Mouse (Mus musculus) limb, embryonic 14.5 days (tissue): Measurements from ENCODE around the gene Mthfd2l. TPM values are rescaled to one million over a fixed set of nuclear protein-coding genes. Genes with fewer than 3 reads are reported as not detected.

Experiments used
- ATAC-seq: fragments of 200-750 bp; cut with Nextera tagmentation; 2 replicates; pipeline ENCODE4 v1.8.0; 2017; ENCODE audit warnings: low read depth, moderate number of reproducible peaks, moderate TSS enrichment; ENCODE audit not compliant: low FRiP score
- DNase-seq: peaks from one replicate; pipeline ENCODE4 v3.0.0-alpha.2; 2015; ENCODE audit warnings: low spot score
- H3K27ac ChIP-seq: fragments of 300-500 bp; sonication (generic); replicated peaks from 2 replicates; pipeline ENCODE4 v1.5.1; 2014; ENCODE audit warnings: low read depth, mild to moderate bottlenecking, low read length, moderate library complexity, mixed read lengths
- H3K27me3 ChIP-seq: fragments of 300-500 bp; sonication (generic); 2 replicates; pipeline ENCODE4 v1.6.1; 2014; ENCODE audit warnings: low read length, mixed read lengths; ENCODE audit not compliant: control insufficient read depth, insufficient read depth
- H3K36me3 ChIP-seq: fragments of 300-500 bp; sonication (generic); 2 replicates; pipeline ENCODE4 v1.6.1; 2014; ENCODE audit warnings: mild to moderate bottlenecking, low read length, moderate library complexity, mixed read lengths; ENCODE audit not compliant: control insufficient read depth, insufficient read depth
- H3K4me1 ChIP-seq: fragments of 300-500 bp; sonication (generic); 2 replicates; pipeline ENCODE4 v1.6.1; 2014; ENCODE audit warnings: antibody characterized with exemption, low read length, mixed read lengths; ENCODE audit not compliant: control insufficient read depth, insufficient read depth
- H3K4me2 ChIP-seq: fragments of 300-500 bp; sonication (generic); replicated peaks from 2 replicates; pipeline ENCODE4 v1.6.1; 2014; ENCODE audit warnings: low read depth, mild to moderate bottlenecking, low read length, moderate library complexity; ENCODE audit not compliant: severe bottlenecking
- H3K4me3 ChIP-seq: fragments of 300-500 bp; sonication (generic); replicated peaks from 2 replicates; pipeline ENCODE4 v1.5.1; 2014; ENCODE audit warnings: low read length
- H3K9ac ChIP-seq: fragments of 300-500 bp; sonication (generic); 2 replicates; pipeline ENCODE4 v1.6.1; 2014; ENCODE audit warnings: mild to moderate bottlenecking, low read depth, low read length, moderate library complexity; ENCODE audit not compliant: severe bottlenecking
- H3K9me3 ChIP-seq: fragments of 300-500 bp; sonication (generic); 2 replicates; pipeline ENCODE4 v1.6.1; 2016; ENCODE audit warnings: low read length; ENCODE audit not compliant: control insufficient read depth
- POLR2A ChIP-seq: fragments of 200-500 bp; IDR thresholded peaks from 2 replicates; pipeline ENCODE4 v1.8.0; 2012; ENCODE audit warnings: inconsistent platforms, mild to moderate bottlenecking, moderate library complexity, borderline replicate concordance; ENCODE audit not compliant: insufficient read depth, insufficient read length; ENCODE audit errors: extremely low read depth
- WGBS: fragments of 180-500 bp; shearing (Covaris S2); extraction: QIAGEN DNeasy Blood & Tissue Kit; methylation state at CpG from one replicate; pipeline ENCODE4 v1.1.7; 2014; 5-methylcytosine and 5-hydroxymethylcytosine counted together
- polyA plus RNA-seq, 2 experiments: library from polyadenylated mRNA; depleted of rRNA in 1 of 2; stranded (reverse) in 1 of 2; unstranded in 1 of 2; fragments of >200 nt; fragmentation: Nextera tagmentation in 1 of 2; extraction: Ambion mirVana in 1 of 2; gene quantifications; 2 replicates each; pipeline versions ENCODE4 v1.2.1 to v1.2.3; 2012 to 2014

The Mthfd2l gene
- polyA plus RNA-seq, 2 experiments: 50.7 to 55.0 TPM

DNA sequence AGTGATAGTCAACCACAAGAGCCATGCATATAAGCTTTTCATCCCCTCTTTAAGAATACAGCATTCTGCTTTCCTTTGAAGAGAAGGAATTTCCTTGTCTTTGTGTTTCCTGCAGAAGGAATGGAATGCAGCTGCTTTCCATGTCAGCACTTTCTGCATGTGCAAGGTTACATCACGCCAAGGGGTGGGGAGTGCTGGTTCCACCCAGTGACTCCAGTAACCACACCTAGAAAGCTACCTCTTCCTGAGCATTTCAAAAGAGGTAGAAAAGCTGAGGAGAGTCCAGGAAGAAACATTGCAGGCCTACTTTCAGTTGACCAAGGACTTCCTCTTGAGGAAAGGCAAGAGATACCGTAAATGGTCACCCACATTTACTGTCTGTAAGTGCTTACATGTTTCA is 104.4 kb downstream of the Mthfd2l start:
- 61% methylated on average over 2 of the region's 2 CpGs for WGBS
- DNase-seq (no peak), ATAC-seq (no peak)
- no peaks in the 10 kb centered on the region for H3K9me3 ChIP-seq
- no peak for TF ChIP-seq POLR2A
- H3K9ac ChIP-seq: no peak overlapping the region
- no peak overlapping the region for H3K4me3 ChIP-seq
- no peaks in the 10 kb centered on the region for H3K36me3 ChIP-seq
- H3K4me1 ChIP-seq: no peaks in the 10 kb centered on the region
- no peak overlapping the region for H3K4me2 ChIP-seq
- H3K27me3 ChIP-seq: no peaks in the 10 kb centered on the region
- no peak overlapping the region for H3K27ac ChIP-seq

DNA sequence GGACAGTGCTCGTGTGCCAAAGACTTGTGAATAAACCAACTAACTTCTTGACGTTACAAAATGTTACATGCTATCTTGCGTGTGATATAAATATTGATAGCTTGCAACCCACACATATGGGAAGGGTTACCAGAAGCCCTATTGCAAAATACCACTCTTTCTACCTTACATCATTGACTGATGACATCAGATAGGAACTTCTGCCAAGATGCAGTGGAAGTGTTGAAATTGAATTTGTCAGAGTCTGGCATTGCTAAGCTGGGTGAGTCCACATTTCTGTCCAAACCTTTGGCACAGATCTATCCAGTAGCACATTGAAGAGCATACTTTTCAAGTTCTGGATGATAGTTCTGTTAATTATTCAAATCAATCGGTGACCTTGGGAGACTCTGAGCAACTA is 105.7 kb downstream of the Mthfd2l start:
- Histone ChIP-seq H3K9me3 (no peaks in the 10 kb centered on the region), H3K9ac (no peak overlapping the region), H3K4me3 (no peak overlapping the region), H3K4me1 (no peaks in the 10 kb centered on the region), H3K36me3 (no peaks in the 10 kb centered on the region), H3K4me2 (no peak overlapping the region), H3K27ac (no peak overlapping the region), H3K27me3 (no peaks in the 10 kb centered on the region)
- no peak for TF ChIP-seq POLR2A
- DNase-seq (peak; percentile 38), ATAC-seq (no peak)
- 85% methylated on average over 4 of the region's 4 CpGs for WGBS

DNA sequence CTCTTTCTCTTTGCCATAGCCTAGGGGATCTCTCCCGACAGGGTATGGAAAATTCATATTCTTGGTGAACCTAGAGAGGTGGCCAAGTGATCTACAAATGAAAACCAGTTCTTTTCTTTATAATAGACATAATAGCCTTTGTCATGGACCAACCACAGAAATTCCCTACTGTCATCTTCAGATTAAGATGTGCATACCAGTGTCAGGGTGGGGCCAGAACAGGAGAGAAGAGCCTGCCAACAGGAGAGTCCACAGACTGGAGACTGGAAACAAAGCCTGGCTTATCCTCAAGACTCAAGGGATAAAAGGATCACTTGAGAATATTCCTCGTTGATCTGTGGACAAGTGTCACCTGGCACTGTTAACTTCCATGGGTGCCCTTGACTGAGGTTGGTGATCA is 106.8 kb downstream of the Mthfd2l start:
- WGBS: 70% methylated on average over 2 of the region's 2 CpGs
- TF ChIP-seq POLR2A: no peak
- no peak overlapping the region for H3K27ac ChIP-seq
- no peak for DNase-seq
- H3K9ac ChIP-seq: no peak overlapping the region
- no peak overlapping the region for H3K4me3 ChIP-seq
- ATAC-seq: no peak
- H3K27me3 ChIP-seq: no peaks in the 10 kb centered on the region
- H3K9me3 ChIP-seq: no peaks in the 10 kb centered on the region
- no peak overlapping the region for H3K4me2 ChIP-seq
- no peaks in the 10 kb centered on the region for H3K36me3 ChIP-seq
- H3K4me1 ChIP-seq: no peaks in the 10 kb centered on the region

DNA sequence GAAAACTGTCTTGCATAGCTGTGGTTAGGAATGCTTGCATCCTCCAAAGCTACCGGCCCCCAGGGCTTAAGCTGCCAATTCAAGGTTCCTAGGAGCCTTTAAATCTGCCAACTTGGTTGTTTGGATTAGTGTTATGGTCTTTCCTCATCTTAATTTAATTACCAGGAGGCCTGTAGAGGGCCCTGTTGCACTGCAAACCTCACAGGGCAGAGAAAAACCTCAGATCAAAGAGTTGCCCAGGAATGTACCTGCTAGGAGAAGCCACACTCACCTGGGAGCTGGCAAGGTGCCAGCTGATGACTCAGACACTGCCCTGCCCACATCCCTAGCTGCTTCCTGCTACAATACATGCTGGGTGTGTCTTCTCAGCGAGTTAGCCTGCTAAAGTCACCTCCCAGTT is 107.6 kb downstream of the Mthfd2l start:
- H3K9me3 ChIP-seq: no peaks in the 10 kb centered on the region
- H3K4me2 ChIP-seq: no peak overlapping the region
- WGBS: 14% methylated on average over 2 of the region's 2 CpGs
- no peak overlapping the region for H3K27ac ChIP-seq
- no peak overlapping the region for H3K4me3 ChIP-seq
- DNase-seq (peak; percentile 66), ATAC-seq (no peak)
- H3K9ac ChIP-seq: no peak overlapping the region
- H3K27me3 ChIP-seq: no peaks in the 10 kb centered on the region
- no peak for TF ChIP-seq POLR2A
- no peaks in the 10 kb centered on the region for H3K36me3 ChIP-seq
- H3K4me1 ChIP-seq: no peaks in the 10 kb centered on the region

DNA sequence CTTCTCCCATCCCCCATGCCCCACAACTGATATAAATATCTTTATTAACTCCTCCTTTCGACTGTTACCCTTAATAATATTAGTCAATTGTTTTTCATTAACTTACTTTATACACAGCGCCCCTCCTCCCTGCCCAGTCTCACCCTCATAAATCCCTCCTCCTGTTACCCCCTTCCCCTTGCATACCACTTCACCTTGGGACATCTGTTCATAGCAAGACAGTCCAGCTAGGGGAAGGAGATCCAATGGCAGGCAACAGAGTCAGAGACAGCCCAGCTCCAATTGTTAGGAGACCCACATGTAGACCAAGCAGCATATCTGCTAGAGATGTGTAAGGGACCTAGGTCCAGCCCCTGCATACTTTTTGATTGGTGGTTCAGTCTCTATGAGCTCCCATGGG is 108.0 kb downstream of the Mthfd2l start:
- TF ChIP-seq POLR2A: no peak

DNA sequence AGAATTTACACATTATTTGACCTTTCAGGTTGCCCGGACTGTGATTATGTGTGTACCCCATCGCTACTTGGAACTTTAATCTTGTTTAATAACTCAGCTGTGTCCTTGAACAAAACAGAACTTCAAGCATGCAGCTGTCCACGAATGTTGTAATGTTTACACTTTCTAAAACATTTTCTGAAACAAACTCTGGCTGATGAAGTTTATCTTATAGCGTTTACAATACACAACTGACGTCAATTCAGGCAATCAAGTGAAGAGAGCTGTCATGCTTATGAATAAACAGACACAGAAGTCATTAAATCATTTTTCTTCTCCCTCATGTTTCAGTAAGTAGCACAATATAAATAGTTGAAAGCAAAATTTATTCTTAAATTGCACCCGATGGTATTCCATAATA is 117.1 kb downstream of the Mthfd2l start:
- Histone ChIP-seq H3K9ac (no peak overlapping the region), H3K4me2 (no peak overlapping the region), H3K27ac (no peak overlapping the region), H3K4me3 (no peak overlapping the region), H3K27me3 (no peaks in the 10 kb centered on the region), H3K4me1 (no peaks in the 10 kb centered on the region), H3K9me3 (no peaks in the 10 kb centered on the region), H3K36me3 (no peaks in the 10 kb centered on the region)
- WGBS: 73% methylated on average over 6 of the region's 6 CpGs
- TF ChIP-seq POLR2A: no peak
- no peak for ATAC-seq
- DNase-seq: no peak

More for the DNA sequence above, 108.0 kb downstream of the Mthfd2l start:
- Histone ChIP-seq H3K9me3 (no peaks in the 10 kb centered on the region), H3K27ac (no peak overlapping the region), H3K27me3 (no peaks in the 10 kb centered on the region), H3K4me3 (no peak overlapping the region), H3K4me2 (no peak overlapping the region), H3K4me1 (no peaks in the 10 kb centered on the region), H3K36me3 (no peaks in the 10 kb centered on the region), H3K9ac (no peak overlapping the region)
- no peak for DNase-seq
- 46% methylated on average over 2 of the region's 2 CpGs for WGBS
- ATAC-seq: no peak
